Mouse (Mus musculus): Measurements from ENCODE around the gene Zbtb40. TPM values are rescaled to one million over a fixed set of nuclear protein-coding genes. Genes with fewer than 3 reads are reported as not detected.

The Zbtb40 gene
- polyA plus RNA-seq, 1 experiment from 2014 or later: 4.1 TPM

GRCm38 (mm10) chr4:136977244-136977643 is 71.4 kb downstream of the Zbtb40 start:
- no peaks in the 10 kb centered on the region for H3K27me3 ChIP-seq (replicated peaks; ENCODE audit: control insufficient read depth, insufficient read depth, low read length)
- H3K36me3 ChIP-seq (ENCODE audit: control insufficient read depth, insufficient read depth, low read length): no peaks in the 10 kb centered on the region
- ATAC-seq (ENCODE audit: low read depth) (no peak), DNase-seq (ENCODE audit: low spot score) (no peak)
- H3K9ac ChIP-seq (ENCODE audit: low read depth, low read length): no peak overlapping the region
- H3K4me2 ChIP-seq (ENCODE audit: low read depth, low read length): no peak overlapping the region
- no peaks in the 10 kb centered on the region for H3K9me3 ChIP-seq (ENCODE audit: control insufficient read depth, low read length)
- no peak overlapping the region for H3K27ac ChIP-seq (replicated peaks; ENCODE audit: low read depth, low read length)
- H3K4me1 ChIP-seq (ENCODE audit: control insufficient read depth, insufficient read depth, low read length): no peaks in the 10 kb centered on the region
- no peak overlapping the region for H3K4me3 ChIP-seq (ENCODE audit: low read depth, low read length)
- 53% methylated on average over 8 of the region's 8 CpGs for WGBS

- peaks cover 41% of the 10 kb centered on the region for H3K27me3 ChIP-seq (replicated peaks; ENCODE audit: control insufficient read depth, insufficient read depth, low read length)
- H3K4me1 ChIP-seq (ENCODE audit: control insufficient read depth, insufficient read depth, low read length): no peaks in the 10 kb centered on the region
- no peak for DNase-seq (ENCODE audit: low spot score)
- H3K4me3 ChIP-seq (ENCODE audit: low read depth, low read length): no peak overlapping the region
- H3K4me2 ChIP-seq (ENCODE audit: low read depth, low read length): no peak overlapping the region
- no peaks in the 10 kb centered on the region for H3K36me3 ChIP-seq (ENCODE audit: control insufficient read depth, insufficient read depth, low read length)
- no peak for ATAC-seq (ENCODE audit: low read depth)
- no peak overlapping the region for H3K9ac ChIP-seq (ENCODE audit: low read depth, low read length)
- 5% methylated on average over 6 of the region's 6 CpGs for WGBS
- no peaks in the 10 kb centered on the region for H3K9me3 ChIP-seq (ENCODE audit: control insufficient read depth, low read length)
- no peak overlapping the region for H3K27ac ChIP-seq (replicated peaks; ENCODE audit: low read depth, low read length)
Observed at GRCm38 (mm10) chr4:136970939-136971338, 77.7 kb downstream of the Zbtb40 start.

GRCm38 (mm10) chr4:136969503-136970276 is 78.9 kb downstream of the Zbtb40 start:
- no peaks in the 10 kb centered on the region for H3K9me3 ChIP-seq (ENCODE audit: control insufficient read depth, low read length)
- DNase-seq (ENCODE audit: low spot score): no peak
- 38% methylated on average over 11 of the region's 16 CpGs for WGBS
- H3K4me1 ChIP-seq (ENCODE audit: control insufficient read depth, insufficient read depth, low read length): peaks cover 7% of the 10 kb centered on the region; the same call in 1 of the 2 replicates
- H3K27me3 ChIP-seq (replicated peaks; ENCODE audit: control insufficient read depth, insufficient read depth, low read length): peaks cover 41% of the 10 kb centered on the region
- H3K4me2 ChIP-seq (ENCODE audit: low read depth, low read length): no peak overlapping the region
- no peaks in the 10 kb centered on the region for H3K36me3 ChIP-seq (ENCODE audit: control insufficient read depth, insufficient read depth, low read length)
- ATAC-seq (ENCODE audit: low read depth): no peak
- H3K4me3 ChIP-seq (ENCODE audit: low read depth, low read length): no peak overlapping the region
- H3K27ac ChIP-seq (replicated peaks; ENCODE audit: low read depth, low read length): no peak overlapping the region
- H3K9ac ChIP-seq (ENCODE audit: low read depth, low read length): no peak overlapping the region

- 38% methylated on average over 8 of the region's 8 CpGs for WGBS
- ATAC-seq (ENCODE audit: low read depth): no peak
- DNase-seq (ENCODE audit: low spot score): no peak
- Histone ChIP-seq H3K27ac (replicated peaks; ENCODE audit: low read depth, low read length) (no peak overlapping the region), H3K4me2 (ENCODE audit: low read depth, low read length) (no peak overlapping the region), H3K4me3 (ENCODE audit: low read depth, low read length) (no peak overlapping the region), H3K9me3 (ENCODE audit: control insufficient read depth, low read length) (no peaks in the 10 kb centered on the region), H3K9ac (ENCODE audit: low read depth, low read length) (no peak overlapping the region), H3K36me3 (ENCODE audit: control insufficient read depth, insufficient read depth, low read length) (no peaks in the 10 kb centered on the region), H3K27me3 (replicated peaks; ENCODE audit: control insufficient read depth, insufficient read depth, low read length) (peaks cover 41% of the 10 kb centered on the region), H3K4me1 (ENCODE audit: control insufficient read depth, insufficient read depth, low read length) (peaks cover 7% of the 10 kb centered on the region; the same call in 1 of the 2 replicates)
Observed at GRCm38 (mm10) chr4:136969096-136969495, 79.5 kb downstream of the Zbtb40 start.

- Histone ChIP-seq H3K9me3 (ENCODE audit: control insufficient read depth, low read length) (no peaks in the 10 kb centered on the region), H3K27me3 (replicated peaks; ENCODE audit: control insufficient read depth, insufficient read depth, low read length) (peaks cover 48% of the 10 kb centered on the region)
- ATAC-seq (ENCODE audit: low read depth): no peak
Observed at GRCm38 (mm10) chr4:136967511-136967910, 81.1 kb downstream of the Zbtb40 start.

GRCm38 (mm10) chr4:136966493-136967390 is 81.9 kb downstream of the Zbtb40 start:
- WGBS: 42% methylated on average over 15 of the region's 16 CpGs
- no peak overlapping the region for H3K9ac ChIP-seq (ENCODE audit: low read depth, low read length)
- peaks cover 7% of the 10 kb centered on the region; the same call in 1 of the 2 replicates for H3K4me1 ChIP-seq (ENCODE audit: control insufficient read depth, insufficient read depth, low read length)
- no peak overlapping the region for H3K4me3 ChIP-seq (ENCODE audit: low read depth, low read length)
- DNase-seq (ENCODE audit: low spot score) (no peak), ATAC-seq (ENCODE audit: low read depth) (no peak)
- H3K27me3 ChIP-seq (replicated peaks; ENCODE audit: control insufficient read depth, insufficient read depth, low read length): peaks cover 48% of the 10 kb centered on the region
- H3K27ac ChIP-seq (replicated peaks; ENCODE audit: low read depth, low read length): no peak overlapping the region
- H3K36me3 ChIP-seq (ENCODE audit: control insufficient read depth, insufficient read depth, low read length): no peaks in the 10 kb centered on the region
- H3K9me3 ChIP-seq (ENCODE audit: control insufficient read depth, low read length): no peaks in the 10 kb centered on the region
- no peak overlapping the region for H3K4me2 ChIP-seq (ENCODE audit: low read depth, low read length)

More at GRCm38 (mm10) chr4:136967511-136967910, 81.1 kb downstream of the Zbtb40 start:
- Histone ChIP-seq H3K4me3 (ENCODE audit: low read depth, low read length) (no peak overlapping the region), H3K27ac (replicated peaks; ENCODE audit: low read depth, low read length) (no peak overlapping the region), H3K4me1 (ENCODE audit: control insufficient read depth, insufficient read depth, low read length) (peaks cover 7% of the 10 kb centered on the region; the same call in 1 of the 2 replicates), H3K4me2 (ENCODE audit: low read depth, low read length) (no peak overlapping the region), H3K36me3 (ENCODE audit: control insufficient read depth, insufficient read depth, low read length) (no peaks in the 10 kb centered on the region), H3K9ac (ENCODE audit: low read depth, low read length) (no peak overlapping the region)
- WGBS: 38% methylated on average over 9 of the region's 9 CpGs
- DNase-seq (ENCODE audit: low spot score): no peak

GRCm38 (mm10) chr4:136964990-136965421 is 83.6 kb downstream of the Zbtb40 start:
- Histone ChIP-seq H3K4me2 (ENCODE audit: low read depth, low read length) (no peak overlapping the region), H3K4me1 (ENCODE audit: control insufficient read depth, insufficient read depth, low read length) (peaks cover 7% of the 10 kb centered on the region; the same call in 1 of the 2 replicates), H3K4me3 (ENCODE audit: low read depth, low read length) (no peak overlapping the region), H3K9ac (ENCODE audit: low read depth, low read length) (peak overlapping the region; percentile 25; the same call in 1 of the 2 replicates), H3K27me3 (replicated peaks; ENCODE audit: control insufficient read depth, insufficient read depth, low read length) (peaks cover 41% of the 10 kb centered on the region), H3K27ac (replicated peaks; ENCODE audit: low read depth, low read length) (no peak overlapping the region), H3K9me3 (ENCODE audit: control insufficient read depth, low read length) (no peaks in the 10 kb centered on the region), H3K36me3 (ENCODE audit: control insufficient read depth, insufficient read depth, low read length) (no peaks in the 10 kb centered on the region)
- ATAC-seq (ENCODE audit: low read depth) (peak; percentile 74), DNase-seq (ENCODE audit: low spot score) (peak; percentile 78)
- 13% methylated on average over 15 of the region's 15 CpGs for WGBS

- DNase-seq (ENCODE audit: low spot score) (no peak), ATAC-seq (ENCODE audit: low read depth) (no peak)
- Histone ChIP-seq H3K4me1 (ENCODE audit: control insufficient read depth, insufficient read depth, low read length) (peaks cover 7% of the 10 kb centered on the region; the same call in 1 of the 2 replicates), H3K27ac (replicated peaks; ENCODE audit: low read depth, low read length) (no peak overlapping the region), H3K4me3 (ENCODE audit: low read depth, low read length) (no peak overlapping the region), H3K9me3 (ENCODE audit: control insufficient read depth, low read length) (no peaks in the 10 kb centered on the region), H3K4me2 (ENCODE audit: low read depth, low read length) (no peak overlapping the region), H3K27me3 (replicated peaks; ENCODE audit: control insufficient read depth, insufficient read depth, low read length) (peaks cover 40% of the 10 kb centered on the region), H3K9ac (ENCODE audit: low read depth, low read length) (no peak overlapping the region), H3K36me3 (ENCODE audit: control insufficient read depth, insufficient read depth, low read length) (no peaks in the 10 kb centered on the region)
- WGBS: 52% methylated on average over 3 of the region's 4 CpGs
Observed at GRCm38 (mm10) chr4:136962447-136962846, 86.2 kb downstream of the Zbtb40 start.

Data from embryonic facial prominence, embryonic 14.5 days (tissue).